Mouse (Mus musculus) right cerebral cortex, adult 2 months (tissue): ENCODE data around the gene Gm20604.
A peak's percentile ranks its signal among the peaks of the same experiment; 100 is the strongest.

Experiments used
- DNase-seq, 2 experiments: peaks; one replicate each; pipeline ENCODE4 v3.0.0; 2021 to 2022; ENCODE audit warnings: low spot score in 2 of 2

The Gm20604 gene

GRCm38 (mm10) chr12:102743036-102743588 is 15.4 kb downstream of the Gm20604 start:
- no peak for DNase-seq

- no peak for DNase-seq
Measured at GRCm38 (mm10) chr12:102742056-102742455, 16.4 kb downstream of the Gm20604 start.

- no peak for DNase-seq
Measured at GRCm38 (mm10) chr12:102740285-102740684, 18.2 kb downstream of the Gm20604 start.

- no peak for DNase-seq
Measured at GRCm38 (mm10) chr12:102739096-102739495, 19.4 kb downstream of the Gm20604 start.

- DNase-seq = peak in 1 of 2 experiments; percentile 61
Measured at GRCm38 (mm10) chr12:102733381-102733780, 25.1 kb downstream of the Gm20604 start.

GRCm38 (mm10) chr12:102730798-102731619 is 27.5 kb downstream of the Gm20604 start:
- DNase-seq = peak in 1 of 2 experiments; percentile 51

GRCm38 (mm10) chr12:102729855-102730797 is 28.3 kb downstream of the Gm20604 start:
- peak; percentile 63 to 67 for DNase-seq

GRCm38 (mm10) chr12:102725761-102726175 is 32.7 kb downstream of the Gm20604 start:
- no peak for DNase-seq

GRCm38 (mm10) chr12:102725146-102725545 is 33.3 kb downstream of the Gm20604 start:
- DNase-seq = no peak

GRCm38 (mm10) chr12:102723861-102724260 is 34.6 kb downstream of the Gm20604 start:
- peak; percentile 55 to 61 for DNase-seq

GRCm38 (mm10) chr12:102722966-102723365 is 35.5 kb downstream of the Gm20604 start:
- no peak for DNase-seq

- no peak for DNase-seq
Measured at GRCm38 (mm10) chr12:102722451-102722850, 36.0 kb downstream of the Gm20604 start.

- peak in 1 of 2 experiments; percentile 62 for DNase-seq
Measured at GRCm38 (mm10) chr12:102719552-102720315, 38.7 kb downstream of the Gm20604 start.

- no peak for DNase-seq
Measured at GRCm38 (mm10) chr12:102714654-102715395, 43.6 kb downstream of the Gm20604 start.

GRCm38 (mm10) chr12:102714116-102714515 is 44.4 kb downstream of the Gm20604 start:
- no peak for DNase-seq

GRCm38 (mm10) chr12:102713153-102713865 is 45.2 kb downstream of the Gm20604 start:
- DNase-seq = no peak

GRCm38 (mm10) chr12:102710851-102711375 is 47.6 kb downstream of the Gm20604 start:
- no peak for DNase-seq

GRCm38 (mm10) chr12:102709896-102710295 is 48.6 kb downstream of the Gm20604 start:
- no peak for DNase-seq

GRCm38 (mm10) chr12:102708220-102708619 is 50.3 kb downstream of the Gm20604 start:
- DNase-seq = no peak
